Mouse (Mus musculus): Measurements from ENCODE around the gene Ccdc73. TPM values are rescaled to one million over a fixed set of nuclear protein-coding genes. Genes with fewer than 3 reads are reported as not detected.

Gene Ccdc73
- polyA plus RNA-seq, 1 experiment from 2014 or later, result 10.2 TPM

Other genes starting within 250 kb of the Ccdc73 start
- gene Tcp11l1, start 155.6 kb upstream of the Ccdc73 start, polyA plus RNA-seq (2014; fragmentation: Nextera tagmentation; extraction: Ambion mirVana), result 52.6 and 55.7 TPM in 2 replicates
- gene Pin1rt1, start 151.4 kb upstream of the Ccdc73 start, polyA plus RNA-seq (2014; fragmentation: Nextera tagmentation; extraction: Ambion mirVana), result 0.15 and 0.20 TPM in 2 replicates
- 17.8 and 19.5 TPM in 2 replicates for gene Depdc7, start 124.9 kb upstream of the Ccdc73 start, polyA plus RNA-seq (2014; fragmentation: Nextera tagmentation; extraction: Ambion mirVana)
- gene Qser1, start 51.0 kb upstream of the Ccdc73 start, polyA plus RNA-seq (2014; fragmentation: Nextera tagmentation; extraction: Ambion mirVana), result 15.8 and 16.5 TPM in 2 replicates
- 1.3 and 2.7 TPM in 2 replicates for gene Prrg4, start 17.9 kb upstream of the Ccdc73 start, polyA plus RNA-seq (2014; fragmentation: Nextera tagmentation; extraction: Ambion mirVana)
- gene Eif3m, start 149.3 kb downstream of the Ccdc73 start, polyA plus RNA-seq (2014; fragmentation: Nextera tagmentation; extraction: Ambion mirVana), result 303 and 311 TPM in 2 replicates
- gene Gm11060, start 224.2 kb downstream of the Ccdc73 start, polyA plus RNA-seq (2014; fragmentation: Nextera tagmentation; extraction: Ambion mirVana), result not detected in 2 replicates